Mouse (Mus musculus): ENCODE data around the gene Vmn1r230. TPM values are rescaled to one million over a fixed set of nuclear protein-coding genes. Genes with fewer than 3 reads are reported as not detected.

Gene Vmn1r230
- polyA plus RNA-seq (2014; fragmentation: Nextera tagmentation; extraction: Ambion mirVana), result not detected in 2 replicates

DNA sequence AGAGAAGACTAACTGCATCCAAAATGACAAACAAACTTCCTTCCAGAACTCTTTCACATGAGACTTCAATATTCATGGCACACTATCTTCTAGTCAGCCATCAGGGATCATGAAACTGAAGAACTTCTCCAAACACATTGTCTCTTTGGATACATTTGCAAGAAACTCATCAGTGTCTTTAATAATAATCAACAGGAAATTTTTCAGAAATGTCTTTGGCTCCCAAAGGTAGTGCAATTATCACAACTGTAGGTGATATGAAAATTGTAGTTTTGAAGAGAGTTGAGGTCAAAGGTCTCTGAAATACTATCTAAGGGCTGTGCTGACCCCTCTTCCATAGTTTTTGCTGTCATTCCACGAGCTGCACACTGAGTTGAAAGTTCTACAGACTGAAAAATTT lies at the start of gene Vmn1r230:
TSS of gene Vmn1r230 (plus strand) at position 301 of the 400 bp plus-strand sequence.
- no peak within 1 kb of the TSS for H3K27ac ChIP-seq (ENCODE audit: low read depth)
- ATAC-seq (ENCODE audit: insufficient read depth) (no peak), DNase-seq (no peak)
- no peak within 1 kb of the TSS for H3K4me3 ChIP-seq (ENCODE audit: low read depth, low read length)
- no peak for TF ChIP-seq CTCF (IDR thresholded peaks at IDR 0.05; ENCODE audit: low read depth)
- H3K4me2 ChIP-seq, result no peak within 1 kb of the TSS
- no peaks in the 10 kb centered on the region for H3K4me1 ChIP-seq (ENCODE audit: insufficient read depth)
- no peaks in the 10 kb centered on the region for H3K27me3 ChIP-seq (ENCODE audit: insufficient read depth, low read length)
- H3K9me3 ChIP-seq (ENCODE audit: low read depth, low read length), result no peaks in the 10 kb centered on the region
- no peaks in the 10 kb centered on the region for H3K36me3 ChIP-seq (ENCODE audit: insufficient read depth)
- 11% methylated on average over 1 of the region's 1 CpGs for WGBS
- no peak within 1 kb of the TSS for H3K9ac ChIP-seq

DNA sequence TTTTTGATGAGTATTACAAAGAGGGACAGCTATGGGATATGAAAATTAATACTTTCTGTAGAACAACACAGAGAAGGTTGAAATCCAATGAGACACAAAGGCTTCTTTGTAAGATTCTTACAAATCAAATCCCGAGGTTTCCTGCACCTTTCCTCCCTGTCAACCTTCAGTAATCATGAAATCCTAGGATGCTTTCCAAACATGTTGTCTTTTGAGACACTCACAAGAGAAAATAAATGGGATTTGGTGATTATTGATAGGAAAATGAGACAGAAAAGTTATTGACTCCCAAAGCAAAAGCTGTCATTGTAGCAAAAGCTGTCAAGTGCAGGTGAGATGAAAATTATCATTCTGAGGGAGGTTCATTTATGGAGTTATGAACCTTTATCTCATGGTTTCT lies 29.0 kb upstream of the Vmn1r230 start, which contains the start of gene Vmn1r229:
TSS of gene Vmn1r229 (plus strand) at position 301 of the 400 bp plus-strand sequence.
- Histone ChIP-seq H3K9ac (no peak within 1 kb of the TSS), H3K27ac (ENCODE audit: low read depth) (no peak within 1 kb of the TSS), H3K27me3 (ENCODE audit: insufficient read depth, low read length) (no peaks in the 10 kb centered on the region), H3K36me3 (ENCODE audit: insufficient read depth) (no peaks in the 10 kb centered on the region), H3K4me2 (no peak within 1 kb of the TSS), H3K4me1 (ENCODE audit: insufficient read depth) (no peaks in the 10 kb centered on the region), H3K9me3 (ENCODE audit: low read depth, low read length) (no peaks in the 10 kb centered on the region), H3K4me3 (ENCODE audit: low read depth, low read length) (no peak within 1 kb of the TSS)
- TF ChIP-seq CTCF (IDR thresholded peaks at IDR 0.05; ENCODE audit: low read depth), result no peak
- WGBS, result 62% methylated on average over 1 of the region's 1 CpGs
- no peak for ATAC-seq (ENCODE audit: insufficient read depth)
- DNase-seq, result no peak

Other genes with a start within 250 kb of the Vmn1r230 start
- gene Vmn2r110, start 244.0 kb upstream of the Vmn1r230 start, polyA plus RNA-seq (2014; fragmentation: Nextera tagmentation; extraction: Ambion mirVana), result 0.04 and 0.05 TPM in 2 replicates
- not detected in 2 replicates for gene Fpr-rs3, start 215.6 kb upstream of the Vmn1r230 start, polyA plus RNA-seq (2014; fragmentation: Nextera tagmentation; extraction: Ambion mirVana)
- gene Vmn1r226, start 157.6 kb upstream of the Vmn1r230 start, polyA plus RNA-seq (2014; fragmentation: Nextera tagmentation; extraction: Ambion mirVana), result not detected in 2 replicates
- gene Vmn1r227, start 110.6 kb upstream of the Vmn1r230 start, polyA plus RNA-seq (2014; fragmentation: Nextera tagmentation; extraction: Ambion mirVana), result not detected in 2 replicates
- gene Vmn1r228, start 54.3 kb upstream of the Vmn1r230 start, polyA plus RNA-seq (2014; fragmentation: Nextera tagmentation; extraction: Ambion mirVana), result not detected in 2 replicates
- gene Vmn1r229, start 28.9 kb upstream of the Vmn1r230 start, polyA plus RNA-seq (2014; fragmentation: Nextera tagmentation; extraction: Ambion mirVana), result not detected in 2 replicates
- gene Vmn1r231, start 64.6 kb downstream of the Vmn1r230 start, polyA plus RNA-seq (2014; fragmentation: Nextera tagmentation; extraction: Ambion mirVana), result not detected in 2 replicates
- not detected in 2 replicates for gene Vmn1r232, start 79.3 kb downstream of the Vmn1r230 start, polyA plus RNA-seq (2014; fragmentation: Nextera tagmentation; extraction: Ambion mirVana)
- 431 and 435 TPM in 2 replicates for gene Ppp2r1a, start 104.9 kb downstream of the Vmn1r230 start, polyA plus RNA-seq (2014; fragmentation: Nextera tagmentation; extraction: Ambion mirVana)
- not detected in 2 replicates for gene Vmn1r233, start 156.0 kb downstream of the Vmn1r230 start, polyA plus RNA-seq (2014; fragmentation: Nextera tagmentation; extraction: Ambion mirVana)
- gene Zfp160, start 168.5 kb downstream of the Vmn1r230 start, polyA plus RNA-seq (2014; fragmentation: Nextera tagmentation; extraction: Ambion mirVana), result 15.8 and 16.2 TPM in 2 replicates